Mouse (Mus musculus): ENCODE results near the gene Tm6sf2. TPM values are rescaled to one million over a fixed set of nuclear protein-coding genes. Genes with fewer than 3 reads are reported as not detected.
A peak's percentile ranks its signal among the peaks of the same experiment; 100 is the strongest.
"Not testable (repeated sequence)": the region's sequence is repeated elsewhere in the genome, so short reads cannot be mapped to it uniquely, and the experiment has no call there.

The Tm6sf2 gene
- polyA plus RNA-seq (2012; ENCODE audit: insufficient read depth, low replicate concordance), result 0.34 TPM in 1 of 2 replicates, not detected in the other

- Histone ChIP-seq H3K4me1 (peaks cover 25% of the 10 kb centered on the region), H3K27me3 (replicated peaks) (peaks cover 33% of the 10 kb centered on the region), H3K36me3 (replicated peaks; ENCODE audit: low read length) (peaks cover 49% of the 10 kb centered on the region), H3K4me3 (replicated peaks) (peak within 1 kb of the TSS; percentile 86), H3K9me3 (no peaks in the 10 kb centered on the region)
- TF ChIP-seq FLI1 (IDR thresholded peaks at IDR 0.05; ENCODE audit: low read length) (no peak), GATA1 (IDR thresholded peaks at IDR 0.05; ENCODE audit: borderline replicate concordance, low read length) (no peak)
Measured at GRCm38 (mm10) chr8:70072441-70073069, at the start of gene Tm6sf2. Gene Tm6sf2, plus strand, starts transcription at chr8:70072924.

- Histone ChIP-seq H3K36me3 (replicated peaks; ENCODE audit: low read length) (peaks cover 100% of the 10 kb centered on the region), H3K4me1 (peaks cover 40% of the 10 kb centered on the region), H3K9me3 (no peaks in the 10 kb centered on the region), H3K27me3 (replicated peaks) (no peaks in the 10 kb centered on the region), H3K4me3 (replicated peaks) (no peak overlapping the region)
- TF ChIP-seq FLI1 (IDR thresholded peaks at IDR 0.05; ENCODE audit: low read length) (no peak), GATA1 (IDR thresholded peaks at IDR 0.05; ENCODE audit: borderline replicate concordance, low read length) (no peak)
Measured at GRCm38 (mm10) chr8:70023596-70023995, 49.1 kb upstream of the Tm6sf2 start.

DNA sequence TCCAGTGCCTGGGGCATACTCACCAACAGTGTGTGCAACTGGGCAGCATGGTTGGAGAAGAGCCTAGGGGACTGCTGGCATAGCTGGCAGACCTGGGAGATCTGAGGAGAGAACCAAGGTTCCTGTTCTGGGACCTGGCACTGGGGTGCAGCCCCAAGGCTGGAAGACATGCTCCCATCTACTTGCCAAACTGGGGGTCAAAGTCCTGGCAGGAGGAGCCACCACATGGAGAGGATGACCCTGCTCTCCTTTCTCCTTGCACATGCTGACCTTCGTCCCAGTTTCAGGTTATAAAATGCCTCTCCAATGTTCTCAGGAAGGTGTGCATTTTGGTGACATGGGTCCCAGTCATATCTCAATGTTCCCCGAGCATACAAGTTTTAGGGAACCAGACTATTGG is 46.6 kb upstream of the Tm6sf2 start:
- peaks cover 100% of the 10 kb centered on the region for H3K36me3 ChIP-seq (replicated peaks; ENCODE audit: low read length)
- H3K4me1 ChIP-seq, result peaks cover 50% of the 10 kb centered on the region
- TF ChIP-seq GATA1 (IDR thresholded peaks at IDR 0.05; ENCODE audit: borderline replicate concordance, low read length), result no peak
- TF ChIP-seq FLI1 (IDR thresholded peaks at IDR 0.05; ENCODE audit: low read length), result no peak
- no peaks in the 10 kb centered on the region for H3K27me3 ChIP-seq (replicated peaks)
- no peaks in the 10 kb centered on the region for H3K9me3 ChIP-seq
- no peak overlapping the region for H3K4me3 ChIP-seq (replicated peaks)

DNA sequence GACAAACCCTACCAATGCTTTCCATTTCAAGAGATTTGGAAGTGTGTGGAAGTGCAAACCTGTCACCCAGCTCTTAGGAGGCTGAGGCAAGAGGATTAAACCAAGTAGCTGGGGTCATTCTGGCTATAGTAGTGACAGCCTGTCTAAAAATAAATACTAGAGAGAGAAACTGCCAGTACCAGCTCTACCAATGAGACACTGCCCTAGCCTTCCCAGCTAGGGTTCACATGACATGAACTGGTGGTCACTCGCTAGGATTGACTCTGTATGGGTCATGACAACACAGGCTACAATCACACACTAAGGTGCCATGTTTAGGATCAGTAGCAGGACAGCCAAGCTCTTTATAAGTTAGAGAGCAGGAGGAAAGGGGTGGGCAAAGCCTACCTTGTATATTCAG is 42.5 kb upstream of the Tm6sf2 start:
- H3K9me3 ChIP-seq, result no peaks in the 10 kb centered on the region
- H3K4me1 ChIP-seq, result peaks cover 62% of the 10 kb centered on the region
- H3K36me3 ChIP-seq (replicated peaks; ENCODE audit: low read length), result peaks cover 86% of the 10 kb centered on the region
- H3K27me3 ChIP-seq (replicated peaks), result no peaks in the 10 kb centered on the region
- no peak for TF ChIP-seq GATA1 (IDR thresholded peaks at IDR 0.05; ENCODE audit: borderline replicate concordance, low read length)
- TF ChIP-seq FLI1 (IDR thresholded peaks at IDR 0.05; ENCODE audit: low read length), result no peak
- H3K4me3 ChIP-seq (replicated peaks), result no peak overlapping the region

DNA sequence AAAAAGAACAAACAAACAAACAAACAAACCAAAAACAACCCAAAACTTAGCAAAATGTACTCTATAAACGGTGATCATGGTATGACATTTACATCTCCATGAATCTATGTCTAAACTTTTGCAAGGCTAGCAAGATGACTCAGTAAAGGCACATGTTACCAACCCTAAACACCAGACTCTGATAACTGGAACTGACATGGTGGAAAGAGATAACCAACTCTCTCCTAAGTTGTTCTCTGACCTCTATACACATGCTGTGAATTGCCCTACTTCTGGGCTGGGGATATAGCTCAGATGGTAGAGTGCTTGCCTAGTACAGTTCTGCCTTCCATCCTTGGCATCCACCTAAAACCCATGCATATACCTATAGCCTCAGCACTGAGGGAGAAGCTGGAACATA is 34.7 kb upstream of the Tm6sf2 start:
- H3K9me3 ChIP-seq, result no peaks in the 10 kb centered on the region
- peaks cover 52% of the 10 kb centered on the region for H3K36me3 ChIP-seq (replicated peaks; ENCODE audit: low read length)
- H3K4me1 ChIP-seq, result peaks cover 66% of the 10 kb centered on the region
- peak overlapping the region; percentile 11 for H3K4me3 ChIP-seq (replicated peaks)
- TF ChIP-seq FLI1 (IDR thresholded peaks at IDR 0.05; ENCODE audit: low read length), result no peak
- TF ChIP-seq GATA1 (IDR thresholded peaks at IDR 0.05; ENCODE audit: borderline replicate concordance, low read length), result no peak
- H3K27me3 ChIP-seq (replicated peaks), result no peaks in the 10 kb centered on the region

DNA sequence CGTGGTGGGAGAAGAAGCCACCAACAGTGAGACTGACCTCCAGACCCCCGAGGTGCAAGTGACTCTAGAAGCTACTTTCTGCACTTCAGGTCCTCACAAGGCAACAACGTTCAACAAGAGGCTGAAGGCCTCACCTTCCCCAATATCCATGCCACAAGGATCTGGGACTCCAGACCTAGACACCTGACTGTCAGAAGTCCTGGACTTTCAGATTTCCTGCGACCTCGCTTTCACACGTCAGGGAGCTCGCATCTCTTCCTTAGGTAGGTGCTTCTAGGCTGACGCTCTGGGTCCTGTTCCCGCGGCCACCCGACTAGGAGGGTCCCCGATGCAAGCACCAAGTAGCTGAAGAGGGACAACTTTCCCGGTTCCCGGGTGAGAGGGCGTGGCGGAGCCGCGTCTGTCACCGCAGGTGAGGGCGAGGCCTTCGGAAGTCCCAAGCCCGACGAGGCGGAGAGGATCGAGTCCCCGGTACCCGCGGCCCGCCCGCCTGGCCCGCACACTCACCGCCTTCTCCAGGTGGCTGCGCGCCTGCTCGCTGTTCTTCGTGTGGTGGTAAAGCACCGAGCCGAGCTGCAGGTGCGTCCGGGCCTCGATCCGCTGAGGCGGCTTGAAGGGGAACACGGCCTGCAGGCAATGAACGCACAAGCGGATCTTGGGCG is 30.7 kb upstream of the Tm6sf2 start:
- peaks cover 27% of the 10 kb centered on the region for H3K36me3 ChIP-seq (replicated peaks; ENCODE audit: low read length)
- no peaks in the 10 kb centered on the region for H3K9me3 ChIP-seq
- no peak for TF ChIP-seq FLI1 (IDR thresholded peaks at IDR 0.05; ENCODE audit: low read length)
- TF ChIP-seq GATA1 (IDR thresholded peaks at IDR 0.05; ENCODE audit: borderline replicate concordance, low read length), result no peak
- peak overlapping the region; percentile 100 for H3K4me3 ChIP-seq (replicated peaks)
- H3K4me1 ChIP-seq, result peaks cover 80% of the 10 kb centered on the region
- no peaks in the 10 kb centered on the region for H3K27me3 ChIP-seq (replicated peaks)

GRCm38 (mm10) chr8:70042583-70043455 is 29.9 kb upstream of the Tm6sf2 start, which contains the start of the genes Mau2 and Sugp1:
Gene Mau2, minus strand, starts transcription at chr8:70042734.
Gene Sugp1, plus strand, starts transcription at chr8:70042813.
- no peaks in the 10 kb centered on the region for H3K9me3 ChIP-seq
- no peaks in the 10 kb centered on the region for H3K27me3 ChIP-seq (replicated peaks)
- TF ChIP-seq GATA1 (IDR thresholded peaks at IDR 0.05; ENCODE audit: borderline replicate concordance, low read length) (no peak), FLI1 (IDR thresholded peaks at IDR 0.05; ENCODE audit: low read length) (no peak)
- H3K4me1 ChIP-seq, result peaks cover 74% of the 10 kb centered on the region
- H3K4me3 ChIP-seq (replicated peaks), result peak within 1 kb of the TSS; percentile 100
- H3K36me3 ChIP-seq (replicated peaks; ENCODE audit: low read length), result peaks cover 22% of the 10 kb centered on the region

DNA sequence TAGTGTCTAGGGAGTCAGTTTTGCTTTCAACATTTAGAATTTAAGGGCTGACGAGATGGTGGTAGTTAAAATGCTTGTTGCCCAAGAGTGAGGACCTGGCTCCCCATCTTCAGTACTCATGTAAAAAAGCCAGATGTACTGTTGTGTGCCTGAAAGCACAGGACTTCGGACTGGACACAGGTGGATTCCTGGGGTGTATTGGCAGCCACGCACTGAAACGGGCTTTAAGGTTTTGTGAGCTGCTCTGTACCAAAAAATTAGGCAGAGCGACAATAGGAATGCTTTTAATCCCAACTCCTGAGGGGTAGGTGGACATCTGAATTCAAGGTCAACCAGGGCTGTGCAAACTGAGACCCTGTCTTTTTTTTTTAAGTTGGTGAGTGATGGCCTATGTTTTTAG is 28.7 kb upstream of the Tm6sf2 start:
- Histone ChIP-seq H3K9me3 (no peaks in the 10 kb centered on the region), H3K4me3 (replicated peaks) (peak overlapping the region; percentile 100), H3K27me3 (replicated peaks) (no peaks in the 10 kb centered on the region), H3K36me3 (replicated peaks; ENCODE audit: low read length) (peaks cover 26% of the 10 kb centered on the region), H3K4me1 (peaks cover 65% of the 10 kb centered on the region)
- no peak for TF ChIP-seq GATA1 (IDR thresholded peaks at IDR 0.05; ENCODE audit: borderline replicate concordance, low read length)
- no peak for TF ChIP-seq FLI1 (IDR thresholded peaks at IDR 0.05; ENCODE audit: low read length)

GRCm38 (mm10) chr8:70049662-70050061 is 23.1 kb upstream of the Tm6sf2 start:
- Histone ChIP-seq H3K4me1 (peaks cover 33% of the 10 kb centered on the region), H3K9me3 (no peaks in the 10 kb centered on the region), H3K36me3 (replicated peaks; ENCODE audit: low read length) (peaks cover 64% of the 10 kb centered on the region), H3K4me3 (replicated peaks) (no peak overlapping the region), H3K27me3 (replicated peaks) (no peaks in the 10 kb centered on the region)
- TF ChIP-seq FLI1 (IDR thresholded peaks at IDR 0.05; ENCODE audit: low read length) (no peak), GATA1 (IDR thresholded peaks at IDR 0.05; ENCODE audit: borderline replicate concordance, low read length) (no peak)

GRCm38 (mm10) chr8:70050434-70050833 is 22.3 kb upstream of the Tm6sf2 start:
- Histone ChIP-seq H3K4me1 (peaks cover 30% of the 10 kb centered on the region), H3K36me3 (replicated peaks; ENCODE audit: low read length) (peaks cover 71% of the 10 kb centered on the region)
- H3K4me3 ChIP-seq (replicated peaks); H3K9me3 ChIP-seq; H3K27me3 ChIP-seq (replicated peaks): not testable (repeated sequence)
